Mouse (Mus musculus) monocyte, adult 2 months (primary cell): ENCODE data around the gene Tmem117.
A peak's percentile ranks its signal among the peaks of the same experiment; 100 is the strongest.

ENCODE experiments used
- DNase-seq, 2 experiments: peaks; one replicate each; pipeline ENCODE4 v3.0.0; 2022; ENCODE audit warnings: low spot score in 2 of 2, low read depth in 1 of 2

Tmem117 gene

DNA sequence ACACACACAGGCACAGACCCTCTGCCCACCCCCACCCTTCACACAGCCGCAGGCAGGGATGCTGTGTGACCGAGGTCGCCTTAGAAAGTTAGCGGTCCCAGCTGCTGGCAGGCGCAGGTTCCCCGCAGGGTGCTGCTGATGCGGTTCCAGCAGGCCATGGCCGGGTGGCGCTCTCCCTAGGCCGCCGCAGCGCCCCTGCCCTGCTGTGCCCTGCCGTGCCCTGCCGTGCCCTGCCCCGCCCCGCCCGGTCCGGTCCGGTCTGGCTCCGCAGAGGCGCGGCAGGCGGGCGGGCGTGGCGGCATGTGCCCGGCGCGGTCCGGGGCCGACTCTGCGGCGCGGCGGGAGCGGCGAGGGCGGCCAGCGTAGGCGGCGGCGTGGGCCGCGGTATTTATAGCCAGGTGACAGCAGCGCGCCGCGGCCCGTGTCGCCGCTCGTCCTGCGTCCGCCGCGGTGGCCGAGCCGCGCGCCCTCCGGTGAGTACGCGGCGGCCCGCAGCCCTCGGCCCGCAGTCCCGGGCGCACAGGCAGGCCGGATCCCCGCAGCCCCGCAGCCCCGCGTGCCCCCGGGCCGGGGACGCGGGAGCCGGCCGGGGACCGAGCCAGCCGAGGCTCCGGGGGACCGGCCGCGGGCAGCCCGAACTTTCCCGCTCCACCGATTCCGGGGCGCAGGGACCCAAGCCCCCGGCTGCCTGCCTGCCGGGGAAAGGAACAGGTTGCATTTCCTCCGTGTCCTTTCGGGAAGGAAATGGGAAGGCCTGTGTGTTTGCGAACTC, at the start of gene Tmem117:
TSS of gene Tmem117 (plus strand) at position 403 of the 772 bp plus-strand sequence.
- DNase-seq, result no peak

DNA sequence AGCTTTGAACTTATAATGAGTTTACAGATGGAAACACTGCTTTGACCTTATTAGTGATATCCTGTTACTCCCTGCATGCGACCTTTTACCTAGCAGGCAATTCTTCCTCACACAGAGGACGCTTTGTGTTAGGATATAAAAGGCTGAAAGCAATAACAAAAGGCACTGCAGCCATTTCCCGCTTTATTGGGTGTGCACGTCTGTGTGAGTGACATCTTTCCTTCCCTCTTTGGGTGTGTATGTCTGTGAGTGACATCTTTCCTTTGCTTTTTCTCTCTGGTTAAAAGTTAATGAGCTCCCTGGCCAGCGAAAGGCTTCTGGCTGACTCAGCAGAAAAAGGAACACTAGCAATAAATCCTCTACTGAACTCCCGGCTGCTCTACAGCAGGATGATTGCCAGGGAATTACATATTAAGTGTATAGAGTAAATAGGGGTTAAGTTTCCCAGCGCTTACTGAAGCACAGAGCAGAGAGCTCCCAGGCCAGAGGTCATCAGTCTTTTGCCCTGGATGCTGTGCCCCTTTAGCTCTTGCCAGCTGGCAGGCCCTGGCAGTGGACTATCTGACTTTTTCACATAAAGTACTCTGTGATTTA, 46.9 kb upstream of the Tmem117 start:
- no peak for DNase-seq

DNA sequence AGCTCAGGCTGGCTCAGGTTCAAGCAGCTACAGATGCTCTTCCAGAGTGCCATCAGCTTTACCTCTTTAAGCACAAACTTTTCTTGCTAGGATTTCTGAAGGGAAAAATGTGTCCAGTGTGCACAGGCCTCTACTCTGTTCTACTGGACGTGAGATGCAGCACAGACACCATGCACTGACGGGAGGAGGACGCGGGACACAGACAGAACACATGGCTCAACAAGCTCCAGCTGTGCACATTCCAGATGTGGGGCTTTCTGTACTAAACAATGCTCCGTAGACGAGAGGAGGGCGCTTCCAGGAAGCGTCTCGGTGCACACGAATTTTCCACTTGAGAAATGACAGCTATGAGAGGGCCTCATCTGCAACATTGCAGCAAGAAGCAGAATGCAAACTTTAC, 45.9 kb upstream of the Tmem117 start:
- no peak for DNase-seq

DNA sequence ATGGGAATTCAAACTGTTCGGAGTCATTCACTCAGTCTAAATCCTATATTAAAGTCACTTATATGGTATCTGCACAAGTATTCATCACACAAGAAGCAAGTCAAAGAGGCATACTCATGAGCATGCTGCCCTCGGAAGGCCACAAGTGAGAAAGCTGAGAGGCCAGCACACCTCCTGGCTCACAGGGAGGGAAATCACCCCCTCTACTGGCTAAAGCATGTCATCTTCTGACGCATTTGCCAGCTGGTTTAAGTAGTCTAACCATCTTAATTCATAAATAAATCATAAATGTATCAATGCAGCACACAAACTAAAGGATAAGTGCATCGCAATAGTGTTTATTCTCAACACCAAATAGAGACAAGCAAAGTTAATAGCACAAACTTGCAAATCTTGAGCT, 44.3 kb upstream of the Tmem117 start:
- DNase-seq, result no peak

DNA sequence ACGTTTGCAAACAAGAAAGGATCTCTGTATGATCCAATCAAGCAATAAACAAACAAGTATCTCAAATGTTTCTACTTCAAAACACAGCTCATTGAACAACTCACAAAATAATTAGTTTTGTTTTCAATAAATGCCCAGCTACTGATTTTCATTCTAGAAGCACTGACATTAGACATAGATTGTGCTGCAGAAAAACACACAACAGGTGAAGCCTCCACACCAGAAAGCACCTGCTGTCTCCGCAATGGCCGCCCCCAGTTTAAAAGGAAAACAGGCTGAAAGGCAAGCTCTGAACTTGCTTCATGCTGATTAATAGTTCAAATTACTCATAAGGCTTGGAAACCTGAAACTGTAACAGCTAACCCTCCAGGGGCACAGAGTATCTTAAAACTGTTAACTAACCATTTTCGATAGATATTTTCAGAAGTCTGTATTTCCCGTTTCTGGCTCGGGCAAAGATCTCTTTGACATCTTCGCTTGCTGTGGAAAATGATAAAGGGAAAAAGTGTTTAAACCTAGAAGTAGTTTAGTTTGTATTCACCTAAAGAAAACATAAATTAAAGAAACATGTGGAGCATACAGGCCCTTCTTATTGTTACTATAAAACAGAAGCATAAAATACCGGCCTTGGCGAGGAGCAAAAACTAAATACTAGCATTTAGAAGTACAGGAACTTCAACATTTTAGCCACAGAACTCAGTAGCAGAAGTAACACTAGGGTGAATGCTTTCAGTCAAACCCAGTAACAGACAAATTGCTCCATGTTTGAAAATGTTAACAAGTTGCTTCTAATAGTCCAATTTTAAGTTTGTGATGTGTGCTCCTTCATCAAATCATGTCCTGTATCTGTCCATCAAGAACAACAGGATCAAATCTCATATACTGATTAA, 41.0 kb upstream of the Tmem117 start:
- no peak for DNase-seq

DNA sequence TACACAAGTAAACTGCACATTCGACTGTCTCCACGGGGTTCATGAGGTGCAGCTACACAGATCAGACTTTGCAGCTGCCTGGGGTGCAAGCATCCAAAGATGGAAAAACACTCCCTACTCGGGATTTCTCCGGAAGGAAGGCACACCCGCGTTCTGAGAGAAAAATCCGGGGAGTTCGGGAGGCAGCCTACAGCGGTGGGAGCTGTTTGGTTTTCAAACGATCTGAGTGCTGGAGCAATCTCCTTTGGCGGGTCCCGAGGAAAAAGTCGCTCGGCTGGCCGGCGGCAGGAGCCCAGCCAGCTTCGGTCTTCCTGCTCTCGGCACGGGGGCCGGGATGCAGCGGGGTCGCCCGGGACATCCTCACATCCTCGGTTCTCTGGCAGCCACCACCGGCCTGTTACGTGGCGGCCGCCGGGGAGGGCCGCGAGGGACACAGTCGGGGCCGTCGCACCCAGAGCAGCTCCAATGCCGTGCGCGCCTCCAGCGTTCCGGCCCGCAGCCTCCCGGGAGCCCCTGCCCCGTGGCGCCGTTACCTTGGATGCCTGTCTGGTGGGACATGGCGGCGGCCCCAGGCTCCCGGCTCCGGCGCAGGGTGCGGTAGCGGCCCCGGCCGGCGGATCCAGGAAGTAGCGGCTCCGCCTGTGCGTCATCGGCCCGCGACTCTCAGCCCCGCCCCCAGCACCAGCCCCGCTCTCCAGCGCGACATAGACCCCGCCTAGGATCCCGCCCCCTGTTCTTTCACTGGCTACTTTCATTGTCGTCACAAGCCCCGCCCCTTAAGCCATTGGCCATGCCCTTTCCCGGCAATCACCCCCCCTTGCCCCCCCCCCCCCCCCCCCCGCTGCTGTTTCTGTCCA, 39.6 kb upstream of the Tmem117 start, which contains the start of gene Twf1:
TSS of gene Twf1 (minus strand) at position 671 of the 857 bp plus-strand sequence.
- peak; percentile 88 to 96 for DNase-seq

DNA sequence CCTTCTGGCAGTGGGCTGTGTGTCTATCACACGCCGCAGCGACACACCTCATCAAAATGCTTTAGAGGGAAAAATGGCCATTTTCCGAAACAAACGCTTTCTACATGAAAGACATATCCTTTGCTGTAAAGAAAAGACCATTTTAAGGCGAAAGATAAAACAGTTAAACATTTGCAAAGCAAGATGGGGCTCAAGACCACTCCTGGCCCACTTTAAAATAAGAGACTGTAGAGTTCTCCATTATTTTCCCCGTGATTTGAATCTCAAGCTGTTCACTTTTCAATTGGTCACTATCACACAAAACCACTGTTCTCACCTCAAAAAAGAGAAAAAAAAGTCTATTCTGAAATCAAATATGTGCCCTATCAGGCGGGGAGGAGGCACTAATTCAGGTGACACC, 38.9 kb upstream of the Tmem117 start:
- no peak for DNase-seq

DNA sequence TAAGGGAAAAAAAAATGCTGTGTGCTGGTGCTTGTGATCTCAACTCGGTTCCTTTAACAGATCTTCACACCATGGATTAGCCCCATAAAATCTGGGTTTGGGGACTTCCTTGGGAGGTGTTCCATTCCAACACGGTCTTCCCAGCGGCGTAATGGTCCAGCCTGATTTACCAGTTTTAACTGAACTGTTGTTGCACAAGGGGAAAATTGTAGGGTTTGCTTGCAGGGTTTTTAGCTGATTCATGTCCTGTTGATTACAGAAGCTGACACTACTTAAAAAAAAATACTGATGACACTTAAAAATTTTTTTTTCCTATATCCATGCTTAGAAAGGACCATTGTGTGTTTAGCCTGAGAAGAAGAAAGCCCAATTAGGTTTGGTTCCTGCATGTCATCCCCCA, 37.7 kb upstream of the Tmem117 start:
- no peak for DNase-seq

DNA sequence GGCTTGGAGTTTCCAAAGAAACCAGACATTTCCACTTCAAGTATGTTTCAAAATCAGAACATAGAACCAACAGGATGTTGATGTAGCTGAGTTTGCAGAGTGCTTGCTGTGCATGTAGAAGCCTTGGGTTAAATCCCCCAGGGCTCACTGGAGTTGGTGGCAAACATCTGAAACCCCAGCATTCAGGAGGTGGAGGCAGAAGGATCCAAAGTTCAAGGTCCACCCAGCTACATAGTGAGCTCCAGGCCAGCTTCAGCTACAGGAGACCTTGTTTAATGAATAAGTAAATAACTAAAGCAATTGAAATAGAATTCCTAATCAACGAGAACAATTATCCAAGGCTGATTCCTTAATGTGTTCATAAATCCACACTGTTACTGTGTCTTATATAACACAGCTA, 35.4 kb upstream of the Tmem117 start:
- no peak for DNase-seq

DNA sequence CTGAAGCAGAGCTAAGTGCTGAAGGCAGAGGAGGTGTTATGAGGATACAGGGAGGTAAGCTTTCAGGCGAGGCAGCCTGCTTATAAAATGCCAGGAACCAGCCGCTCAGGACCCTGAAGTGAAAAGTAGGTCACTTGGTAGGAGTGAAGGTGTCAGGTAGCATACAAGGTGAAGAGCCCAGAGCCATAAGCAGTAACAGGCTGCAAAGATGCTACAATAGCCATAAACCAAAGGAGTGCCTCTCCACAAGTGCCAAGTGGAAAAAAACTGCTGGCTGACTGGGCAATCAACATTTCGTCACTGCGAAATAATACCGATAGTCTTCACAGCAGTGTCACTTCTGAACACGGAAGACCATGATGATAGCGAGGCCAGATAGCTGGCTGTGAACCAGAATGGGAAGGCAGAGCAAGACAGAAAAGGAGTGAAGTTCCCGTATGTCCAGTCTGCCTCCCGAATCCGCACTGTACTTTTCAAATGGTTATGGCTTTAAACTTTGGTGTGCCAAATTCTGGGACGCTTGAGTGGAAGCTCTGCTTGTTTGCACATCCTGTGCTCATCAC, 28.8 kb upstream of the Tmem117 start:
- DNase-seq, result no peak

DNA sequence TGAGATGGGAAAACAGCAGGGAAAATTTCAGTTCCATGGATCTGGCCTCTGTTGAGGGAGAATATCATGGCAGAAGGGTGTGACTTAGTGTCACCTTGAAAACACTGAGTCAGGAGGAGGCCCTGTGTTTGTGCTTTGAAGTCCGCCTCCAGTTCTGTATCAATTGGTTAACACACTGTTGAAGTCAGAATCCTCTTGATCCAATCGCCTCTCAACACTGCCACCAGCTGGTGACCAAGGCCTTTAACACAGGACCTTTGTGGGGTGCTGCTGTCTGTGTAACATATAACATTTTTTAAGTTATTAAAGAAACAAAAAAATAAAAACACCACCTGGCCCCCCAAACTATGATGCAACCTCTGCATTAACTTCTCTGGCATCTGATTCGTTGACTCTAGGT, 27.7 kb upstream of the Tmem117 start:
- DNase-seq, result no peak

DNA sequence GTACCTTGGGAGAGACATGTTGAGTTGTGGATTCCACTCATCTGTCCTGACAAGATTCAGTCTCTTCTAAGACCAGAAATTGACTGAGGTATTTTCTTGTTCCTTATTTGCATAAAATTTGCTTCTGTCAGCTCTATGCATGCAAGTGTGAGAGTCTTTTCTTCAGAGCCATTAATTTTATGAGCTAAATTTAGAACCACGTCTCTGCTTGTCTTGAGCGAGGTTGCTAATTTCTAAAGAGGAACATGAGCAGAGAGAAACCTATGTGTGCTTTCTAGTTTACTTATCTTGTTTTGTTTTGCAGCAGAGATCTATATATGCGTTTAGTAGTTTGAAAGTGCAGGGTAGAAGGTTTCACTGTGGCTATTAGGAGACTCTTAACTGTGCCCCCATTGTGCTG, 26.6 kb upstream of the Tmem117 start:
- DNase-seq, result no peak

DNA sequence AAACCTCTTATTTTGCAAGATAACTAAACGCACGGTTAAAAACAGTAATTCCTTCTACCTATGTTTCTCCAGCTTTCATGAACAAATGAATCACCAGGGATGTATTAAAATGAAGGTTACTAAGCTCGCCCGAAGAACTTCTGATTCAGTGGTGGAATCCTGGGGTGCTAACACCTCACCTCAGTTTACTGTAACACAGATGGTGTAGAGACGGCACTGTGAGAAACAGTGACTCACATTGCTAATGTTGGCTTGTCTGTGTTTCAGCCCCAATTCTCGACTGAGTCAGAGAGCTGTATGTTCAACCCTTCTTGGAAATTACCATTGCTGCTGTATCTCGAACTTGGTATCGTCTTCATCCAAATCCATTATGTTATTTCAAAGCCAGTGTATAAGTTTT, 21.3 kb upstream of the Tmem117 start:
- no peak for DNase-seq

DNA sequence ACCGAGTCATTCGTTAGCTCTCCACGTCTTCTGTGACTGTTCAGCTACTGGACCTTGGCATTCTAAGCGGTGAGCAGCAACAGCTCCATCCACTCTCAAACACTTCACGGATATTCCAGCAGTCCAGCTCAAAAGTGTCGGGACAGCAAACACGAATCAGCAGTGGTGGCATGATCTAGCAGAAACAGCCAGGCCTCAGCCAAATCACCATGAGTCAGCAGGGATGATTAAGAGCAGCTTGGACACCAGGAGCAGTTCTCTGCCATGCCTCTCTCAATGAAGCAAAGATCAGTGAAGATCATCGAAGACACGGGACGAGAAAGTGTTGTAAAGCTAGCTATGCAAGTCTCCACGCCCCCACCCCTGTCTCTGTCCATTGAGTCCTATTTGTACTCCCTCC, 13.0 kb upstream of the Tmem117 start:
- no peak for DNase-seq

DNA sequence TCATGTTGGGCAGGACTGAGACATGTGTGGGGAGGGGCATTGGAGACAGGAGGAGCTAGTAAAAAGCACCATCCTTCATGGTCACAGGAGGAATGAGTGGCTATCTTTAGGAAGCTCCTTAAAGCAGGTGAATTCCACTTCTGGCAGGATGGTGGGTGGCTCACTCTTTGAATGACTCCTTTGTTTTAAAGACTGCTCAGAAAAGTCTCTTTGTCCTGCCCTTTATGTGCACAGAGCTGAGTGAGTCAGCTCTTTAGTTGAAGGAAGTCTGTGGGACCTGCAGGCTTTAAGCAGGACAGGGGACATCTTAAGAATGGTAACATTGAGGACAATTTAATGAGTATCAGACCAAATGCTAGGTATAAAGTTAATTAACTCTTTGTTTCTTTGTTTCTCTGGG, 8.1 kb upstream of the Tmem117 start:
- DNase-seq, result no peak

DNA sequence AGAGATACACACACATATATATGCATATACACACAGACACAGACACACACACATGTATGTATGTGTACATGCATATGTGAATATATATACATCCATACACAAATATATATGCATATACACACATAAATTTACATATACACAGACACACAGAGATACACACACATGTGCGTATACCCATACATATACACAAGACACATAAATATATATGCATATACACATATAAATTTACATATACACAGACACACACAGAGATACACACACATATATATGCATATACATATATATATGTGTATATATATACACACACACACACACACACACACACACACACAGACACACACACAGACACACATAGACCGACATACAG, 586 bp upstream of the Tmem117 start:
- DNase-seq, result no peak

DNA sequence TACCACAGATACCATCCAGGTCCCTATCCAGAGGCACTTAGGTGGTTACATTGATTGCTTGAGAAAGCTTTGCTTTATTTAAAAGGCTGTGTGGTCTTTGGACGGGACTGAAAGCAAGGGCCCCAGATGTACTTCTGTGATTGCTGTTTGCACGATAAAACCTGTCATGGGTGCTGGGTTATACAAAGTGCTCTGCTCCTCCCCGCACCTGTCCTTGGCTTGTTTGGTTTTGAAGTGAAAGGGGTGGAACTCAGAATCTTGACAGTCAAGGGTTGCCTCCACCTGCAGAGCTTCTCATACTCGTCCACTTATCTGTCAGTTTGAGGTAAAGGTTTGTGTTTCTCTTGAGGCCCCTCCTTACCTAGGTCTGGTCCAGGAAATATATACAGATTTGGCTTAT, 1.5 kb downstream of the Tmem117 start:
- no peak for DNase-seq

DNA sequence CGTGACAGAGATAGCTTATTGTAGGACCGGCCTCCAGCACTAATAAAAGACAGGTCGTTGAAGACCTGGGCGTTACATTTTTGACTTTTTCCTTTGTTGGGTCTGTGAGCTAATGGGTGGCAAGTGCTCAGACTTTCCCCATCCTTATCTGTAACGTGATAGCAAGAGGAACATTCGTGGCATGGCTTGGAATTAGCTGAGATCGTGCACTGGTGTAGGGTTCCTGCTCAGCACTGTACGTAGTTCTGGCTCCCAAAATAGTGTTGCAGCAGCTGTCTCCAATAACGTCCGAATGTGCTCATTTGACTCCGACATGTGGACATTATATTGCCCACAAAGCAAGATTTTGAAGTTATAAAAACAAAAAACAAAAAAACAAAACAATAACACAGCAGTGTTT, 5.5 kb downstream of the Tmem117 start:
- DNase-seq, result no peak

DNA sequence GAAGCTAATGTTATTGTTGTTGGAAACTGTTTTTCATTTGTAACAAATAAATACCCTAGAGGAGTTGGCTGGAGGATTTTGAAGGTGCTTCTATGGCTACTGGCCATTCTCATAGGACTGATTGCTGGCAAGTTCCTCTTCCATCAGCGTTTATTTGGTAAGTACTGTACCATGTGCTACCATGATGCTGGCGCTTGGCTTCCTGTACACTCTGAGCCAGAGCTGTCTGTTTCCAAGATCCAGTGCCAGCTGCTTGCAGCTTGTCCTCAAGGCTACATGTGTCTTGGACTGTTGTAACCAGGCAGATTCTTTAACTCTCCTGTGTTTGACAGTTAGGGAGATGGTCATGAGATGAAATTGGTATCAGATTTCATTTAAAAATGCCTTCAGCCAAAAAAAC, 9.2 kb downstream of the Tmem117 start:
- DNase-seq, result no peak

DNA sequence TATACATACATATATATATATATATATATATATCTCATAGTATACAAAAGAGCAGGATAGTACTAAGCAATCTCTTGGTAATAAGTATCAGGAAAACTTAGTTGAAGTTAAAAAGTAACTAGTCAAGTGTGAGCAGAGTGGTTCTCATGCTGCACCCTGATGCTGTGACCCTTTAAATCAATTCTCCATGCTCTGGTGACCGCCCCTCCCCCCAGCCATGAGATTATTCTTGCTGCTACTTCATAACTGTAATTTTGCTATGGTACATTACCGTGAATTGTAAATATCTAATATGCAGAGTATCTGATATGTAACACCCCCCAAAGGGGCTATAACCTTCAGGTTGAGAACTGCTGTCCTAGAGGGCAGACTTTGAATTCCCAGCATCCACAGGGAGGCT, 10.1 kb downstream of the Tmem117 start:
- DNase-seq, result no peak

DNA sequence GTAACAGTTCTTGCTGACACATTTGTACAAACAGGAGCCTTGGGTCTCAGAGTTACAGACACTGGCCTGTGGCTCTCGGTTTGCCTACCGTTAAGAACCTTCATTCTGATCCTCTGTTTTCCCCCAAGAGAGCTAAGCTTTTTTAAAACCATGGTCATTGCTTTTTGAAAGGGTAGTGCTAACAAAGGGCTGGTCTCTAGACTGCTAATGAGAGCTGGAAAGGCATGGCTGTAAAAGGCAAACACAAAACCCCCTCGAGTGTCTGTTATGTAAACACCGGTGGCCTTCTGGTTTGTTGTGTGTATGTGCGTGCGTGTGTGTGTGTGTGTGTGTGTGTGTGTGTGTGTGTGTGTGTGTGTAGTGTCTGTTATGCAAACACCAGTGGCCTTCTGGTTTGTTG, 17.0 kb downstream of the Tmem117 start:
- DNase-seq, result no peak
